Mouse (Mus musculus) testis, adult 10 weeks (tissue): Measurements from ENCODE around the gene Phf11b. TPM values are rescaled to one million over a fixed set of nuclear protein-coding genes. Genes with fewer than 3 reads are reported as not detected.

Experiments
- polyA plus RNA-seq: library from polyadenylated mRNA; stranded (reverse); fragments of 350-450 nt; fragmentation: Illumina TruSeq; extraction: RNeasy Lipid Tissue Mini Kit (QIAGEN cat#74804); gene quantifications from one replicate; pipeline ENCODE4 v1.2.3, GENCODE M21; 2014; ENCODE audit warnings: low read depth, low replicate concordance

Phf11b gene
- 0.48 TPM for polyA plus RNA-seq

GRCm38 (mm10) chr14:59341189-59341588, at the start of gene Phf11b:
Gene Phf11b, minus strand, starts transcription at chr14:59341351.

GRCm38 (mm10) chr14:59365244-59365644, 24.1 kb upstream of the Phf11b start, which contains the start of gene Phf11d:
Gene Phf11d, minus strand, starts transcription at chr14:59365470.

GRCm38 (mm10) chr14:59297391-59297790, 43.8 kb downstream of the Phf11b start, which contains the start of gene Phf11a:
Gene Phf11a, minus strand, starts transcription at chr14:59297522.

Other genes with a start within 250 kb of the Phf11b start
- 1,303 TPM for gene 1700129C05Rik, start 198.5 kb downstream of the Phf11b start, polyA plus RNA-seq
- 663 TPM for gene Gm5142, start 162.6 kb downstream of the Phf11b start, polyA plus RNA-seq
- 12.7 TPM for gene Rcbtb1, start 140.1 kb downstream of the Phf11b start, polyA plus RNA-seq
- not detected for gene Gm6904, start 81.1 kb downstream of the Phf11b start, polyA plus RNA-seq
- not detected for gene Phf11a, start 43.8 kb downstream of the Phf11b start, polyA plus RNA-seq
- 3.7 TPM for gene Phf11d, start 24.1 kb upstream of the Phf11b start, polyA plus RNA-seq
- 5.5 TPM for gene Phf11c, start 54.0 kb upstream of the Phf11b start, polyA plus RNA-seq
- gene Setdb2, start 99.5 kb upstream of the Phf11b start, polyA plus RNA-seq: 34.7 TPM
- 184 TPM for gene Cab39l, start 99.6 kb upstream of the Phf11b start, polyA plus RNA-seq